Mouse (Mus musculus): ENCODE data around the gene Ccdc13.
A peak's percentile ranks its signal among the peaks of the same experiment; 100 is the strongest.

Ccdc13 gene

DNA sequence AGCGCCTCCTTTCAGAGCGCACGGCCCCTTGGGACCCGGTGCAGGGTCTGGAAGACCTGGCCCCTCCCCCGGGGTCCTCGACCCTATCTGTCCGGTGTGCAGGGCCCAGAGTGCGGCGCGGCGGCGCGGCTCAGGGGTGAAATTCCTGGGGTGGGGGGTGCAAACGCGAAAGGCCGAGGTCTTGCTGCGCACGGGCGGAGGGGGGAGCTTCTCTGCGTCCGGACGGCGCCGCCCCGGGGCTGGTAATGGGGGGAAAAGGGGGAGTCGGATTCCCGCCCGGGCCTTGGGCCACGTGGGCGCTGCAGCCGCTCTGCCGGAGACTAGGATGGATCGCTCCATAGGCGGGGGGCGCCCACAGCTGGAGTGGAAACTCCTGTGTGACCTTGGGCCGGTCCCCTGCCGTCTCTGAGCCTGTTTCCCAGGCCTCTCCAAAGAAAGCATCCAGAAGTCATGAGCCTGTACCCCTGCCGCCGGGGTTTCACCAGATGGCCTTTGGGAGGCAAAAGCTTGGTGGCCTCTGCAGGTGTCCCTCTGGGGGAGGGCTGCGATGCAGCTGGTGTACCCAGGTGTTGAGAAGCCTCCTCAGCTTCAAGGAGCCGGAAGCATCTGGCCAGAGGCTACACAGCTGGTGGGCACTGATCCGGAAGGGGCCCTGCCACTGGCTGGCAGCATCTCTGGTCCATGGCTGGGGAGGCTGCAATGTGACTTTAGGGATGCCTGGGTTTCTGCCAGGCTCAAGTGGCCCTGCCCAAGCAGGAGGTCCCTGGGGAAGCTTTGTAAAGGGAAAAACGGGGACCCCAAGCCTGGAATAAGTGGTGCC, 78.8 kb downstream of the Ccdc13 start:
- DNase-seq (ENCODE audit: low spot score in 2 of 2), result peak in 1 of 2 experiments; percentile 65

DNA sequence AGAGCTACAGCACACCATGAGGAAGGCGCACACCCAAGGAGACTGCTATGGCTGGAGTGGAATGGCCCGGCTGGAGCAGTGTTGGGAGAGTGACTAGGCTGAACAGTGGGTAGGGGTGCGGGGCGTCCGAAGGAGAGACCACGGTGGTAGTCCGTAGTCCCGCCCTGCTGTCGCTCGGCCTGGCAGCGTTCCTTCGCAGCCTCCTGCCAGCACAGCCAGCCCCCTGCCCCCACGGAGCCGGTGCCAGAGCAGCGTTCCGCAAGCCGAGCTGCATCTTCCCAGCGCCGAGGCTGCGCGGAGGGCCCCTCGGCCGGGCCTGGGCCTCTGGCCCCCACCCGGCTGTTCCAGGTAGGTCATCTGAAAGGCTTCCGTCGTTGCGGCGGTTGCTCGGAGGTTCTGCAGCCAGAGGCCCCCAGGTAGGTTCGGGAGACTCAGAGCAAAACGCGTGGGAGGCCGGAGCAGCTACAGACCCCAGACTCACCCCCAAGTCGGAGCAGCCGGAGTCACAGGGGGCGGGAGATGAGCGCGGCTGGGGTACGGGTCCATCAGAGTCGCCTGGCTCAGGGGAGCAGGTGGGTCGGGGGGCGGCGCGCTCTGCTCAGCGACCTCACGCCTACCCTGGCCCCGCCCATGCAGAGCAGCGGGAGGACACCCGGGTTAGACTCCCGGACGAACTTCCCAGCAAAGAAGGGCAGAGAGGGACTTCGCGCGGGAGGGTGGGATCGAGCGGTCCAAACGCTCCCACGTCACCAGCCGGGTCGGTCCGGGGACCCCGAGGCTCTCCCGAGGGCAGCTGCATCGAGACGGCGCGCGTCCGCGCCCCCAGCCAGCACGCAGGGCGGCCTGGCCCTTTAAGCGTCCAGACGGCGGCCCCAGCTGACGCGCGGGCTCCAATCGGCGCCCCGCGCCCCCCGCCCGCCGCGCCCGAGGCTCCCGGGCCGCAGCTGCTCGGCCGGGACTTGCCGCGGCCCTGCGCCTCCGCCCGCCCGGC, 79.9 kb downstream of the Ccdc13 start, which contains the start of gene Zfp651:
TSS of gene Zfp651 (plus strand) at position 240 of the 991 bp plus-strand sequence.
- peak in 1 of 2 experiments; percentile 78 for DNase-seq (ENCODE audit: low spot score in 2 of 2)

DNA sequence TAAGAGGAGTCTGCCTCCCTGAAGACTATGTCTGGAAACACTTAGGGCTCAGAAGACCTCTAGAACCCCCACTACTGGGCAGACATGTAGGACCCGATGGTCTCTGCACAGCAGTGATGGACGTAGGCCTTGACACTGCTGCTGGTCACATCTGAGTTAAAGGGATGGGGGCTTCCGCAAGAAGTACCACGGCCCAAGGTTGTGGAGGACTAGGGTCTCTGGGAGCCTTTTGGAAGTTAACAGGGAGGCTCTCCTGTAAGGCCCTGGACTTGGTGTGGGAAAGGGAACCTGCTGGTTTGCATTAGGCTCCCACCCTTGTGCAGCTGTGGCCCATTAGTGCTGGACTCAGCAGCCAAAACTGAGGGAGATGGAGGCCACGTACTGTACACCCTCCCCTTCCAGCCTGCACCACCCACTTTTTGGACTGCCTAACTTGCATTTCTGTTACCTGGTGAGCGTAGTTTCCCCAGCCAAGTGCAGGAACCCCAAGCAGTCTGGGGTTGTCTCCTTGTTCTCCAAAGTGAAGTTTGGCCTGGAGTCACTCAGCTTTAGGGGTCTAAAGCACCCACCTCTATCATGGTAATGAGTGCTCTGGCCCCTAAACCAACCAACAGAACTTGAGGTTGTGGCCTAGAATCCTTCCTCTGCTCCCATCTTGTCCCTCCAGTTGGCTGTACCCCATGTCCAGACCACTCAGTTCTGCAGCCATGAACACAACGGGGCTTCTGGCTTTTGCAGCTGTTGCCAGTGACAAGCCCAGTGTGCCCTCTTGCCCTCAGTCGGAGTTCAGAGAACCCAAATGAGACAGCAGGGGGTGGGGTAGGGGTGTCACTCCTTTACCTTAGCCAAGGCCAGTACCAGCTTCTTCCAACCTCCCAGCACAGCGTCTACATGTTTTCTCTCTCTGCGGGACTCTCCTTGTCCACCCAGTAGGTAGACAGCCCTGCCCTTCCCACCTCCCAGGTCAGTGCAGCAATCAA, 81.1 kb downstream of the Ccdc13 start:
- no peak for DNase-seq (ENCODE audit: low spot score in 2 of 2)

DNA sequence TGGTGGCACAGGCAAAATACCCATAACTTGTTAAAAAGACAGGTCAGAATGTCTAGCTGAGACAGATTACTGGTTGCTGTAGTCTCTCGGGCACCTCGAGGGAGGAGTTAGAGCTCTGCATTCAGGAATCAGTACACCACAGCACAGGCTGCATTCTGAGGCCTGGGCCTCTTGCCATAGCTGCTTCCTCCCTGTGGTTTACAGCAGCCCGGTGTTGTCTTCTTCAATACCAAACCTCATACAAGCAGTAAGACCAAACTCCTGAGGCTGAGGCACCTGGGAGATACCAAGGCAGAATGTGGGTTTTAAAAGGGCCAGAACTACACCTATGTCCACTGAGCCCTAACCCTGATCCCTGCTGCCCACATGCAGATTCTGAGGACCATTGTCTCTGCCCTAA, 81.8 kb downstream of the Ccdc13 start:
- no peak for DNase-seq (ENCODE audit: low spot score in 2 of 2)

DNA sequence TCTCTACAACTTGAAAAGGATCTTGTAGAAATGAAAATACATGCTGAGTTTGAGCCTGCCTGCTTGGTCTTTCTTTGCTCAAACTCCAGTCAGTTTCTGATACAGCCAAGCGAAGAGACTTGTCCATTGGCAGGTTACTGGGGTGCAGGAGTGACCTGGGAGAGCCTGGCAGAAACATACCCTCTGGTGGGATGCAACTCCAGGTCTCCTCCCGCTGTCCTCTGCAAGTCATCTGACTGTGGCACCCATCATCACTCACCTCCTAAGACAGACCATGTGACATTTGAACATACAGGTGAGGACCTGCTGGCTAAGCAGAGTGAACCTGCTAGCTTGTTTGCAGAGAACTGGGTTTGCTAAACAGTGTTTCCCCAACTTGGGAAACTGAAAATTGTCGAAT, 82.5 kb downstream of the Ccdc13 start:
- no peak for DNase-seq (ENCODE audit: low spot score in 2 of 2)

DNA sequence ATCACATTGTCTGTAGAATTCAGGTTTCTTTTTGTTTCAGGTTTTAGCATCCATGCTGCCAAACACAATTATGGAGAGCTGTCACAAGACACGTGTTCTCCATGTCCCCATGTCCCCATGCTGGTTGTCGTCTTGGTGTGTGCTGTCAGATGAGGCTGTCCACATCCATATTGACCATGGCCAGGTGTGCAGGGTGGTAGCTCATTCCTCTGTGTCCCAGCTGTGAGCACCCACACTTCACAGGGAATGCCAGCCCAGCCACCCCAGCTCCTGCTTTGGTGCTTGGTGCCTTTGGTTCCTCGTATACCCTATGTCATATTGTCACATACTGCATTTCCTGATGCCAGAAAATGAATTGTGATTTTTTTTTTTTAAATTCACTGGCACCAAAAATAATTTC, 84.6 kb downstream of the Ccdc13 start:
- no peak for DNase-seq (ENCODE audit: low spot score in 2 of 2)

DNA sequence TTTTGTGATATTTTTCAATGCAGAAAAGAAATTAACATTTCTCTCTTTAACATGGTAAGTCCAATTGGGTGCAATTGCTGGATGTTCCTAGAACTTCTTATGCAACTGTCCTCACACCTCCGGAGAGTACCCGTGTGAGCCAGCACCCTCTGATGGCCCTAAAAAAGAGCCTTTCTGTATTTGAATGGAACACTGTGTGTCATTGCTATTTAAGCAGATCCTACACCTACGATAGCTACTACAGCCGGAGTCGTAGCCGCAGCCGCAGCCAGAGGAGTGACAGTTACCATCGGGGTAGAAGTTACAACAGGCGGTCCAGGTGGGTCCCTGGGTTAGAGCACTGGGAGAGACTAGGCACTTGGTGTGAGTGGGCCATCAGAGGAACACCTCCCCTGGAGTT, 86.5 kb downstream of the Ccdc13 start:
- no peak for DNase-seq (ENCODE audit: low spot score in 2 of 2)
